Mouse (Mus musculus) small intestine, adult 2 months (tissue): ENCODE results near the gene Lef1.

Experiments
- CTCF ChIP-seq: fragments of 200-500 bp; IDR thresholded peaks from 2 replicates; pipeline ENCODE4 v1.5.1; 2012; ENCODE audit warnings: low read depth, mild to moderate bottlenecking, control low read depth, inconsistent platforms, low read length, moderate library complexity, mixed read lengths; ENCODE audit not compliant: insufficient replicate concordance, insufficient read length; ENCODE audit errors: extremely low read depth
- POLR2A ChIP-seq: fragments of 200-500 bp; IDR thresholded peaks from 2 replicates; pipeline ENCODE4 v1.6.1; 2012; ENCODE audit warnings: low read depth, mild to moderate bottlenecking, control low read depth, inconsistent platforms, low read length, moderate library complexity

GRCm38 (mm10) chr3:131172293-131172692 lies 62.0 kb downstream of the Lef1 start:
- no peak for TF ChIP-seq CTCF
- no peak for TF ChIP-seq POLR2A
